Mouse (Mus musculus) heart, postnatal 0 days (tissue): ENCODE data around the gene Rbm20. TPM values are rescaled to one million over a fixed set of nuclear protein-coding genes. Genes with fewer than 3 reads are reported as not detected.
A peak's percentile ranks its signal among the peaks of the same experiment; 100 is the strongest.

Experiments
- ATAC-seq: fragments of 200-750 bp; cut with Nextera tagmentation; 2 replicates; pipeline ENCODE4 v1.8.0; 2017; ENCODE audit warnings: low read depth, moderate number of reproducible peaks, moderate library complexity; ENCODE audit not compliant: insufficient read depth
- DNase-seq: peaks from one replicate; pipeline ENCODE4 v3.0.0-alpha.2; 2016; ENCODE audit warnings: low spot score
- H3K27ac ChIP-seq: fragments of 300-500 bp; sonication (generic); 2 replicates; pipeline ENCODE4 v1.5.1; 2014; ENCODE audit warnings: low read depth, mild to moderate bottlenecking
- H3K27me3 ChIP-seq: fragments of 300-500 bp; sonication (generic); 2 replicates; pipeline ENCODE4 v1.6.1; 2014; ENCODE audit warnings: low read length, mixed read lengths; ENCODE audit not compliant: control insufficient read depth, insufficient read depth
- H3K36me3 ChIP-seq: fragments of 300-500 bp; sonication (generic); replicated peaks from 2 replicates; pipeline ENCODE4 v1.6.1; 2014; ENCODE audit warnings: low read length, mixed read lengths; ENCODE audit not compliant: control insufficient read depth, insufficient read depth
- H3K4me1 ChIP-seq: fragments of 300-500 bp; sonication (generic); 2 replicates; pipeline ENCODE4 v1.6.1; 2014; ENCODE audit warnings: antibody characterized with exemption; ENCODE audit not compliant: control insufficient read depth, insufficient read depth
- H3K4me2 ChIP-seq: fragments of 300-500 bp; sonication (generic); 2 replicates; pipeline ENCODE4 v1.6.1; 2014; ENCODE audit warnings: low read depth, mild to moderate bottlenecking, low read length, moderate library complexity
- H3K4me3 ChIP-seq: fragments of 300-500 bp; sonication (generic); 2 replicates; pipeline ENCODE4 v1.5.1; 2014; ENCODE audit warnings: low read depth, low read length
- H3K9ac ChIP-seq: fragments of 300-500 bp; sonication (generic); replicated peaks from 2 replicates; pipeline ENCODE4 v1.6.1; 2014; ENCODE audit warnings: low read depth, low read length, mixed read lengths
- H3K9me3 ChIP-seq: fragments of 300-500 bp; sonication (generic); replicated peaks from 2 replicates; pipeline ENCODE4 v1.6.1; 2016; ENCODE audit warnings: low read length; ENCODE audit not compliant: control insufficient read depth
- CTCF ChIP-seq: IDR thresholded peaks from 2 replicates; pipeline ENCODE4 v1.5.1; 2016; ENCODE audit warnings: antibody characterized with exemption, control low read depth, low read depth
- EP300 ChIP-seq: IDR thresholded peaks from 2 replicates; pipeline ENCODE4 v1.6.1; 2016; ENCODE audit warnings: antibody characterized with exemption, low read depth
- WGBS: fragments of 180-500 bp; shearing (Covaris S2); extraction: QIAGEN DNeasy Blood & Tissue Kit; methylation state at CpG from one replicate; pipeline ENCODE4 v1.1.7; 2014; 5-methylcytosine and 5-hydroxymethylcytosine counted together
- polyA plus RNA-seq: library from polyadenylated mRNA; unstranded; fragments of >200 nt; fragmentation: Nextera tagmentation; extraction: Ambion mirVana; gene quantifications from 2 replicates; pipeline ENCODE4 v1.2.1, GENCODE M21; 2015
- total RNA-seq: library from RNA; depleted of rRNA; stranded (reverse); fragments of >200 nt; gene quantifications from 2 replicates; pipeline ENCODE4 v1.2.3, GENCODE M21; 2014; ENCODE audit warnings: low replicate concordance

Rbm20 gene
- total and polyA plus RNA-seq, 2 experiments from 2014 or later: 65.2 to 340 TPM

DNA sequence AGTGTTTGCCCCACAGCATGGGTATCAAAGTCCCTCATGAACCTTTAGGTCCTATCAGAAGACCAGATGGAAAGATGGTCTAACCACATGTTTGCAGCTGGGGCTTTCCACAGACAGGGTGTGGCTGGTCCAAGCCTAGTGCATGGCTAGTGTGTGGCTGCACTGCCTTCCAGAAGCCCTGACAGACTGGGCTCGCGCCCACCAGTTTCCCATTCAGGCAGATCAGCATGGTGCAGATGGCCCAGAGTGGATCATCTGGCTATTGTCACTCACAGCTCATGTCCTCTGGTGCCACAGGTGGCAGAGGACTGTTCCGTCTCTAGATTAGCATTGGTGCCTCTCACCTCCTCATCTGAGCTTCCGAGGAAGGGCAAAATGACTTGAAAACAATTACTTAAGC is 33.8 kb downstream of the Rbm20 start:
- H3K27ac ChIP-seq: peak overlapping the region; percentile 96
- 0 out of 2 replicates have a peak overlapping the region, but pooled peaks have one; percentile 20 for H3K9ac ChIP-seq
- no peak for DNase-seq

DNA sequence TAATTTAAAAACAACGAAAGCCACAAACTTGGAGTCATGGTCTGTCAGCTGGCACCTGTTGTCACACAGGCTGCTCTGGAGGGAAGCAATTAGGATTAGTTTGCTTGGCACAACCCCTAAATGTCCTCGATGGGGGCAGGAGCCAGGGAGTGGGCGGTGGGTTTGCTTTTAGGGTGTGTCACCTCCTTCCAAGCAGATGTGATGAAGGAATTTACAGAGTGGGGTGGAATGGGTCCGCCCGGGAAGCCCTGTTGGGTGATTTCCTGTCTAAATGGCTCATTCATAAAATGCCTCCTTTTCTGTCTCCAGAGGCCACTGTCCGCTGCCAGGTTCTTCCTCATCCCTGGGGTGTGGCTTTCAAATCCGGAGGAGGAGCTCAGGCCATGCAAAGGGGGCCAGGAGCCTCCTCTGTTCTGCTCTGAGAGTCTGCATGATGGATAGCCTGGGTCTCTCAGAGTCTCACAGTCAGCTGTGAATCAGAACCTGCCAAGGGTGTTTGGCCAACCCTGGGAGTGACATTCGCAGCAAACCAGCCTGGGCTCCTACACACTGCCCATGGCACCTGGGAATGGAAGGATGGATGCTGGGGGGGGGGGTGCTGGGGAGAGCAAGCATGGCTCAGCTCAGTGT is 34.3 kb downstream of the Rbm20 start:
- Histone ChIP-seq H3K9ac (0 out of 2 replicates have a peak overlapping the region, but pooled peaks have one; percentile 4), H3K27ac (peak overlapping the region; percentile 96), H3K9me3 (no peaks in the 10 kb centered on the region), H3K4me1 (peaks cover 58% of the 10 kb centered on the region), H3K36me3 (0 out of 2 replicates have a peak, but pooled peaks cover 4% of the 10 kb centered on the region), H3K4me2 (peak overlapping the region; percentile 5; the same call in 1 of the 2 replicates), H3K4me3 (no peak overlapping the region), H3K27me3 (no peaks in the 10 kb centered on the region)
- no peak for ATAC-seq
- DNase-seq: no peak
- no peak for TF ChIP-seq CTCF
- no peak for TF ChIP-seq EP300
- 16% methylated on average over 8 of the region's 8 CpGs for WGBS

More for the DNA sequence above, 33.8 kb downstream of the Rbm20 start:
- Histone ChIP-seq H3K4me1 (peaks cover 59% of the 10 kb centered on the region), H3K9me3 (no peaks in the 10 kb centered on the region), H3K27me3 (no peaks in the 10 kb centered on the region), H3K4me3 (no peak overlapping the region), H3K36me3 (0 out of 2 replicates have a peak, but pooled peaks cover 4% of the 10 kb centered on the region), H3K4me2 (peak overlapping the region; percentile 5; the same call in 1 of the 2 replicates)
- TF ChIP-seq CTCF: no peak
- 0 out of 2 replicates have a peak, but pooled peaks have one; percentile 17 for TF ChIP-seq EP300
- WGBS: 16% methylated on average over 4 of the region's 4 CpGs
- ATAC-seq: peak; percentile 53

DNA sequence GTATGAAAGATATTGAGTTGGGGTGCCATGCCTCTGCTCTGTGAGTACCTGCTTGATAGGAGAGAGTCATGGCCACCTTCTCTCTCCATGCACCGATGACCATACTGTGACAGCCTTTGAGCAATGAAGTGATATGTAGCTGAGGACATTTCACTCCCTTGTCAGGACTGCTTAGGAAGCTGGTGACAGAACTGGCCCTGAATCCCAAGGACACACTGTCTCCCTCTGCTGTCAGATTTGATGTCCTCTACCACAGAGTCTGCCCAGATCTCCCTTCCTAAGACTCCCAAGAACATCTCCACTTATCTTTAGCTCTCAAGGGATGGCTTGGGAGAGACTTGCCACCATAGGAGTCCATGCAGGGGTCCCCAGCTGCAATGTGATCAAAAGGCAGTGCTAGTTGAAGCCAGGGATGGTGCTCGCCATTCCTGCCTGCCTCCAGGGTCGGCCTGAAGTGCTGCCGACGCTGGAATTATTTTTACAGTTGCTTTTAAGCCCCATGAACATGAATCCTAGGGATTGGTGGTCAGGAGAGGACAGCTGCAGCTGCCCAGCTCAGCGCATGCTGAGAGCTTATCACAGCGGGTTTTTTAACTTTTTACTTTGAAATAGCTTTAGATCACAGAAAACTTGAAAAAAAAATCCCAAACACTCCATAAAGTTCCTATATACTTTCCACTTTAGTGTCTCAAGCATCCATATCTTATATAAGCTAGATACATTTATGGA is 35.4 kb downstream of the Rbm20 start:
- H3K4me2 ChIP-seq: no peak overlapping the region
- peak overlapping the region; percentile 96 for H3K27ac ChIP-seq
- 30% methylated on average over 7 of the region's 7 CpGs for WGBS
- H3K27me3 ChIP-seq: no peaks in the 10 kb centered on the region
- H3K4me1 ChIP-seq: peaks cover 61% of the 10 kb centered on the region
- DNase-seq (peak; percentile 78), ATAC-seq (0 out of 2 replicates have a peak, but pooled peaks have one; percentile 7)
- 0 out of 2 replicates have a peak overlapping the region, but pooled peaks have one; percentile 6 for H3K9ac ChIP-seq
- H3K4me3 ChIP-seq: no peak overlapping the region
- H3K9me3 ChIP-seq: no peaks in the 10 kb centered on the region
- TF ChIP-seq EP300 (no peak), CTCF (peak; percentile 39)
- H3K36me3 ChIP-seq: 0 out of 2 replicates have a peak, but pooled peaks cover 4% of the 10 kb centered on the region

DNA sequence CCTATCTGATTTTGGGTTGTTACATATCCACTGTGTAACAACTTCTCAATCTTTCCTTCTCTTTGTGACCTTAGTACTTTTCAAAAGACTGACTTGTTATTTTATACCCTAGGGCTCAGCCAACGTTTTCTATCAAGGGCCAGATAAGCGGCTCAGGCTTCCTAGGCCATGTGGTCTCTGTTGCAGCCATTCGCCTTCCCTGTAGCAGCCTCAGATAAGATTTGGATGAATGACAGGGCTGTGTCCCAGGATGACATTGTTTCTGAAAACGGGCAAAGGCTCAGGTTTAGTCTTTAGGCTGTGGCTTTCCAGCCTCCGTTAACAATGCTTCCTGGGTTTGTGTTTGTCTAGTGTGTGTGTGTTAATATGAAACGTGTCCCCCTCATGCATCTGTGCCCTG is 36.3 kb downstream of the Rbm20 start:
- Histone ChIP-seq H3K4me2 (0 out of 2 replicates have a peak overlapping the region, but pooled peaks have one; percentile 10), H3K4me3 (no peak overlapping the region), H3K4me1 (peaks cover 59% of the 10 kb centered on the region), H3K9ac (no peak overlapping the region), H3K27me3 (no peaks in the 10 kb centered on the region), H3K9me3 (no peaks in the 10 kb centered on the region), H3K27ac (peak overlapping the region; percentile 96), H3K36me3 (0 out of 2 replicates have a peak, but pooled peaks cover 4% of the 10 kb centered on the region)
- DNase-seq: peak; percentile 76
- peak; percentile 28; the same call in 1 of the 2 replicates for ATAC-seq
- 15% methylated on average over 6 of the region's 6 CpGs for WGBS
- TF ChIP-seq EP300: peak; percentile 91; the same call in 1 of the 2 replicates
- no peak for TF ChIP-seq CTCF

DNA sequence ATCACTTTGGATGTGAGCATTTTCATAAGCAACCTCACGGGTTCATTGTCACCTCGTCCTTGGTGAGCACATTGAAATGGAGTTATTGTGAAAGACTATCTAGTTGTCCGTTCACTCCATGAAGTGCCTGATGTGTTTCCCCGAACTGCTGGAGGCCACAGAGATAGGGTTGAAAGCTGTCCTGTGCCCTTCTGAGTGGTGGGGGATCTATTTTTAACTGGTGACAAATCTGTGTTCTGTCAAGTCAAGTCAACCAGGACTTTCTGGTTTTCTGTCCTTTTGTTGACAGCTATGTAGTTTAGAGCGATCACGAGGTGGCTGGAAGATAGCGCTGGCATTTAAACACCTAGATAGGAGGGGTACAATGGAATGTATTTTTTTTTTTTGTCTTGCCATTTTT is 39.4 kb downstream of the Rbm20 start:
- Histone ChIP-seq H3K36me3 (peaks cover 9% of the 10 kb centered on the region; the same call in 1 of the 2 replicates), H3K4me1 (peaks cover 40% of the 10 kb centered on the region), H3K9me3 (0 out of 2 replicates have a peak, but pooled peaks cover 3% of the 10 kb centered on the region), H3K4me3 (no peak overlapping the region), H3K9ac (no peak overlapping the region), H3K4me2 (no peak overlapping the region), H3K27ac (peak overlapping the region; percentile 96), H3K27me3 (no peaks in the 10 kb centered on the region)
- ATAC-seq (peak; percentile 89), DNase-seq (peak; percentile 94)
- 22% methylated on average over 7 of the region's 7 CpGs for WGBS
- TF ChIP-seq CTCF (no peak), EP300 (peak; percentile 100)
